Mouse (Mus musculus) urinary bladder, adult 18-20 months (tissue): ENCODE measurements at regions not wholly inside any gene's neighbourhood (a gene's known extent, or its start where the extent isn't known, plus 50 kb on each side); places are given as distances from the start of the nearest gene placed in this dataset.
"Not testable (repeated sequence)": the region's sequence is repeated elsewhere in the genome, so short reads cannot be mapped to it uniquely, and the experiment has no call there.

ENCODE experiments used
- DNase-seq, 2 experiments: peaks; one replicate each; pipeline ENCODE4 v3.0.0; 2022; ENCODE audit warnings: low spot score in 2 of 2, mixed read lengths in 2 of 2

DNA sequence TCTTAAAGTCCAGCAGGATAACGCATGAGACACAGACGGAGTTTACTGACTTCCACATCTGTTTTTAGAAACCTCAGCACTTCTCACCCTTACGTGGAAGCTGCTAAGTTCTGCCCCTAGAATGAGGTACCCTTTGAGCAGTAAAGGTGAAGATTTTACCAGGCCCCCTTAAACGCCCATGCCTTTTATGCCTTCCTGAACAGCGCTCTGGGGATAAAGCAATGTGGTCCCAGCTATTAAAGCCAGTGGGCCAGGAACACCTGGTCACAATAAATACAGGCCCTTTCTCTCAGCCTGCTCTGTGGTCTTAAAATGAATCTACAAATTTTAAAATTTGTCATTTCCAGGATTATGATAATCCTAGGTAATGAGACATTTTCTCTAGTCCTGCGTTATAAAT lies 57.9 kb downstream of the Llph start:
- no peak for DNase-seq

DNA sequence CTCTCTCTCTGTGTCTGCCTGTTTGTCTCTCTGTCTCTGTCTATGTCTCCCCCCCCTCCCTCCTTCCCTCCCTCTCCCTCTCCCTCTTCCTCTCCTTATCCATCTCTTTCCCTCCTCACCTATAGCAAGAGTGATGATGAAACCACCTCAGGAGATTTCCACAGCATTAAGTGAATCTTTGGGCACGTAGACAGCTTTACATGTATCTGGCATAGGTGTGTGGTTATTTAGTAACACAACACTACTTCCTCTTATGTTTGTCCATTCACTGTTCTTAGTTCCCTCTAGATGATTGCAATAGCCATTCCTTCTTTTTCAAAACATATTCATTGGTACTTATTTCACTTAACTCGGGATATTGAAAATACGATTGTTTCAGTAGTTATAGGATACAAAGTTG lies 65.0 kb downstream of the Llph start:
- no peak for DNase-seq

DNA sequence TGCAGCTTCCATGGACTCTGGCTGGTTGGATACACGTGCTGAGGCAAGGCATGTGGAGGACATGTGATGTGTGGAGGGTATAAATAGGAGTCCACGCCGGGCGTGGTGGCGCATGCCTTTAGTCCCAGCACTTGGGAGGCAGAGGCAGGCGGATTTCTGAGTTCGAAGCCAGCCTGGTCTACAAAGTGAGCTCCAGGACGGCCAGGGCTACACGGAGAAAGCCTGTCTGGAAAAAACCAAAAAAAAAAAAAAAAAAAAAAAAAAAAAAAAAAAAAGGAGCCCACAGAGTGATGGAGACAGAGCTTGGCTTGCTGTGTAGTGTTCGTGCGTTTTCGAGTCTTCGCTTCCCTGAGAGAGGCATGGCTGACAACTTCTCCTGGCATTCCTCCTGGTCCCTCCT lies 66.5 kb downstream of the Llph start:
- DNase-seq: not testable (repeated sequence)

DNA sequence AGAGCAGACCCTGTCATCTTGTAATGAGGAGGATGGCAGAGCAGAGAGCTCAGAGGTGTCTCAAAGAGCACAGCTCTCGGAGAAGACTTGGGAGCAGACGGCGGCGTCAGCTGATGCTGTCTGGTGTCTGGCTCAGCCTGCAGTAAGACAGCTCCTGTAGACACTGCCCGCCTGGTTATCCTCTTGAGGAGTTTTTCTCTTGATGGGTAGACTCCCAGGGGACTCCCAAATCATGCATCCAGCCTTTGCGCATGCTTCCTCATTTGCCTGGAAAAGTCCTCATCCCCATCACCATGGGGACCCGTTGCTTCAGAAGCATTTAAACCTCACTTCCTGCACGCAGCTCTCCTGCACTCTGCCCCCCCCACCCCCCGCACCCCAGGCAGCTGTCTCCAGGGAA lies 67.6 kb downstream of the Llph start:
- DNase-seq: no peak

DNA sequence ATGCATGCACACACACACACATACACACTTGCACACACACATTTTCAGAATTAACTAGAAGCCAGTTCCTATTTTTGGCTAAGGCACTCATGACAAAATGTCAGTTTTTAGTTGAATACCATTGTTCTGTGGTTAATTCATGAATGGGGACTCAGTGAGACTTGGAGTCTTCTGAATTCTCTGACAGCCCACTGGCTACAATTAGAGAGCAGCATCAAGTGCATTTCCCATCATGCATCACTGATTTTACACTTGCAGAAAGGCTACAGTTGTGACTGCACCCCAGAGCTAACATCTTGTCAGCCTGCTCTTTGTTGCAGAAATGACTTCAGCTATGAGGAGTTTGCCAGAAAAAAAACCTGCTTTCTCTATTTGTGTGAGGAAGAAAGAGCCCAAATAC lies 70.4 kb downstream of the Llph start:
- no peak for DNase-seq

DNA sequence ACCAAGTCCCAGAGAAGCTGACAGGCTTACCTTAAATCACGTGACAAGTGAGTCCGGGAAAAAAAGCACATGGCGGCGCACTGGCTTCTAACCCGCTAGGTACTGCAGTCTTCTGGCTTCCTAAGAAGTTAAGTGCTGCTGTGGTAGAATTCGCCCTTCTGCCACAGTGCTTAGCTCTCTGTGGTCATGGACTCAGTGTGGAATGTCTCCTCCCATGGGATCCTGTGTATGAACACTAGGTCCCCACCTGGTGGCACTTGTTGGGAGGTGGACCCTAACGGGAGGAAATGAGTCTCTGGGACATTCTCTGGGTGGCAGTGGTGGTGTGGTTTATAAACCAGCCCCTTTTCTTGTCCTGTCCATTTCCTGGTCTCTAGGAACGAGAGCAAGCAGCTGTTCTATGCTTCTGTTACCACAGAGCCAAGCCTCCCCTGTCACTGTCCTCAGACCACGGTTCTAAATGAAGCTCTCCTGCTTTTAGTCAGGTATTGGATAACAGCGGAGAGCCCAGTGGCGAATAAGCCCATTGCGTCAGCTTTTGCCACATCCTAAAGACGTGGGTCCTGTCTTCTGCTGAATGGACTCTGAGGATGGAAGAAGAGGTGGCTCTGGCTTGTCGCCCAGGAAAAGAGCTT lies 71.5 kb downstream of the Llph start:
- DNase-seq: no peak

DNA sequence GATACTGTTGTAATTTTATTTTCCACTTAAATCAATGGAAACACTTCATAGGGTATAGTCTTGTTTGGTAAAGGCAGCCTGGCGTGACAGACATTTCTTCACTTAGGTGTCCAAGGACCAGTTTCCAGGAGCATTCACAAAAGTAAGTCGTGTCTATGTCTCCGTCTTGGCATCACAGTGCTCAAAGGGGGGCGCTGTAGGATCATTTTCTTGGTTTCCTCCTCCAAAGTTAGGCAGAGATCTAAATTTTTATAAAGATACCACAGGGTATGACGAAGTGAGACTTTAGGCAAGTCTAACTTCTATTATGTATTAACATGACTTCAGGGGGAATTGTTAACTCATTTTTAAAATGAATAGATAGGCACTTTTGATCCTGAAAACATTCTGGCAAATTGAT lies 79.1 kb downstream of the Llph start:
- peak in 1 of 2 experiments; percentile 3 for DNase-seq

DNA sequence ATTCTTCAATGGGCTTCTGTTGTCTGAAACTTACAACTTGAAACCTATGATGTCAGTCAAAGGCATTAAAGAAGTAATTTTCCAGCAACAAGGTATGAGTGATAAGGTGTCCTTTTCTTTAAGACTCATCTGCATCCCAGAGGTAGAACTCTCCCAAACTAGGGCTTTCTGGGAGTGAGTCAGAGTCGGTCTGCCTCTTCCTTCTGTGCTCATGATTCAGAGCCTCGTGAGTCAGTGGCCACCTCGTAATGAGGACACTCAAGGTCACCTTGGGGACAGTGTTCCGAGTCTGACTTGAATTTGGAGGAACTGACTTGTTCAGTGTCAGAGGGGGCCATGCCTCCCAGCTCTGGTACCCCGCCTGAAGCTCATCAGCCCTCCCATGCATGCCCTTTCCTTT lies 81.8 kb downstream of the Llph start:
- DNase-seq: no peak
